In genomic region chr1:127352131-127352793, GRCm38 (mm10) we compare ENCODE assay signal across 12 mouse cellular contexts.
DNase-seq lines count a peak whose midpoint lies in the region; ATAC-seq and TF ChIP-seq lines count a peak whose summit lies in the region.
"Had no signal": no experiment of that assay in that cellular context is flagged by ENCODE, and none has a peak within 500 bp of the region (broad histone marks: within the 10 kb centered on the region; RNA-seq: fewer than 3 reads in every experiment).

No protein-coding gene starts in this region.

- TF ChIP-seq CTCF in liver, adult 2 months (IDR thresholded peaks at IDR 0.05; ENCODE audit: low read depth, low read length) = no peak
- no peak for TF ChIP-seq CTCF in liver, postnatal 0 days (IDR thresholded peaks at IDR 0.05; ENCODE audit: low read depth)
- TF ChIP-seq CTCF in heart, postnatal 0 days (IDR thresholded peaks at IDR 0.05; ENCODE audit: low read depth) = no peak
- TF ChIP-seq CTCF in gastrocnemius, adult 2 months (IDR thresholded peaks at IDR 0.05) = no peak

- peak; percentile 70 for DNase-seq in liver, adult 2 months (ENCODE audit: extremely low read depth, low read depth, low spot score)
- DNase-seq in liver, postnatal 0 days = no peak
- peak; percentile 64 for DNase-seq in heart, adult 8-10 months (ENCODE audit: low spot score)
- DNase-seq in heart, postnatal 0 days (ENCODE audit: low spot score) = peak; percentile 82
- DNase-seq in yolk sac, embryonic 10.5 days (ENCODE audit: low spot score) = peak; percentile 18
- DNase-seq in gastrocnemius, adult 2 months = no peak
- DNase-seq in left cerebral cortex, postnatal 36 days (ENCODE audit: low spot score in 2 of 2) = no peak
- DNase-seq: cerebellum, postnatal 25 days; forebrain, postnatal 0 days; retina, postnatal 1 day had no signal

- no peaks in the 10 kb centered on the region for H3K9me3 ChIP-seq in liver, postnatal 0 days (ENCODE audit: low read length)
- no peaks in the 10 kb centered on the region for H3K9me3 ChIP-seq in heart, postnatal 0 days (replicated peaks; ENCODE audit: control insufficient read depth, low read length)
- H3K9me3 ChIP-seq: liver, embryonic 12.5 days had no signal

- H3K79me2 ChIP-seq in liver, adult 2 months (ENCODE audit: control insufficient read depth, insufficient read depth, low read length) = no peaks in the 10 kb centered on the region

- H3K4me2 ChIP-seq in liver, postnatal 0 days (ENCODE audit: low read depth, low read length) = no peak overlapping the region
- no peak overlapping the region for H3K4me2 ChIP-seq in heart, postnatal 0 days (ENCODE audit: low read depth, low read length)
- H3K4me2 ChIP-seq: liver, embryonic 12.5 days; midbrain, embryonic 11.5 days had no signal

- H3K4me3 ChIP-seq in liver, adult 2 months (ENCODE audit: insufficient read depth, low read depth, low read length) = no peak overlapping the region
- no peak overlapping the region for H3K4me3 ChIP-seq in liver, postnatal 0 days (ENCODE audit: low read depth, low read length)
- H3K4me3 ChIP-seq in heart, postnatal 0 days (ENCODE audit: low read depth, low read length) = no peak overlapping the region
- no peak overlapping the region for H3K4me3 ChIP-seq in gastrocnemius, adult 2 months
- H3K4me3 ChIP-seq: liver, embryonic 12.5 days had no signal

- TF ChIP-seq EP300 in liver, postnatal 0 days (IDR thresholded peaks at IDR 0.05; ENCODE audit: low read depth) = no peak
- TF ChIP-seq EP300 in heart, postnatal 0 days (IDR thresholded peaks at IDR 0.05; ENCODE audit: low read depth) = no peak

- no peak for ATAC-seq in liver, postnatal 0 days
- no peak; the same call in 1 of the 2 replicates for ATAC-seq in heart, postnatal 0 days (ENCODE audit: insufficient read depth, low read depth)
- ATAC-seq: forebrain, postnatal 0 days; liver, embryonic 12.5 days had no signal

- 74% methylated on average over 4 of the region's 4 CpGs for WGBS in liver, adult 2 months
- WGBS in liver, postnatal 0 days (ENCODE audit: insufficient replicate concordance) = 73% methylated on average over 4 of the region's 4 CpGs
- 18% methylated on average over 4 of the region's 4 CpGs for WGBS in heart, postnatal 0 days

- intact Hi-C loops in gastrocnemius, adult 2 months (cut with DNase I) = no loop called here
- intact Hi-C loops in left cerebral cortex, postnatal 36 days (cut with DNase I) = no loop called here

- peaks cover 10% of the 10 kb centered on the region for H3K4me1 ChIP-seq in liver, adult 2 months (ENCODE audit: control insufficient read depth, insufficient read depth, low read length)
- no peaks in the 10 kb centered on the region; the same call in 1 of the 2 replicates for H3K4me1 ChIP-seq in liver, postnatal 0 days (ENCODE audit: insufficient read depth)
- peaks cover 47% of the 10 kb centered on the region for H3K4me1 ChIP-seq in heart, postnatal 0 days (ENCODE audit: control insufficient read depth, insufficient read depth)

- H3K36me3 ChIP-seq in liver, adult 2 months (ENCODE audit: control insufficient read depth, insufficient read depth, low read length) = no peaks in the 10 kb centered on the region
- no peaks in the 10 kb centered on the region for H3K36me3 ChIP-seq in liver, postnatal 0 days (replicated peaks; ENCODE audit: insufficient read depth, low read length)
- no peaks in the 10 kb centered on the region for H3K36me3 ChIP-seq in heart, postnatal 0 days (replicated peaks; ENCODE audit: control insufficient read depth, insufficient read depth, low read length)
- H3K36me3 ChIP-seq: liver, embryonic 12.5 days had no signal

- H3K9ac ChIP-seq in liver, adult 2 months (ENCODE audit: low read depth, low read length) = no peak overlapping the region
- H3K9ac ChIP-seq in liver, postnatal 0 days (replicated peaks) = no peak overlapping the region
- no peak overlapping the region for H3K9ac ChIP-seq in heart, postnatal 0 days (replicated peaks; ENCODE audit: low read depth, low read length)
- H3K9ac ChIP-seq: forebrain, postnatal 0 days; liver, embryonic 12.5 days had no signal

- no peak overlapping the region for H3K27ac ChIP-seq in liver, adult 2 months (replicated peaks; ENCODE audit: insufficient read depth, low read depth, low read length)
- no peak overlapping the region for H3K27ac ChIP-seq in liver, postnatal 0 days (ENCODE audit: low read depth)
- H3K27ac ChIP-seq in heart, postnatal 0 days (ENCODE audit: low read depth) = peak overlapping the region; percentile 83
- H3K27ac ChIP-seq in gastrocnemius, adult 2 months = no peak overlapping the region
- H3K27ac ChIP-seq: liver, embryonic 12.5 days had no signal

- H3K27me3 ChIP-seq in liver, adult 2 months (ENCODE audit: control insufficient read depth, insufficient read depth, low read length) = no peaks in the 10 kb centered on the region
- H3K27me3 ChIP-seq in liver, postnatal 0 days (ENCODE audit: insufficient read depth, low read length) = no peaks in the 10 kb centered on the region
- H3K27me3 ChIP-seq in heart, postnatal 0 days (ENCODE audit: control insufficient read depth, insufficient read depth, low read length) = no peaks in the 10 kb centered on the region
- H3K27me3 ChIP-seq: liver, embryonic 12.5 days had no signal

- no peak for TF ChIP-seq POLR2A in liver, adult 2 months (IDR thresholded peaks at IDR 0.05; ENCODE audit: extremely low read depth, insufficient read depth, low read length)

Comparison
In these comparisons a context has a peak if more than half of its experiments do, and no peak if none do; other contexts are left out.
1. DNase-seq: peak in liver, adult 2 months (single experiment), heart, adult 8-10 months (single experiment), heart, postnatal 0 days (single experiment) and yolk sac, embryonic 10.5 days (single experiment); none in liver, postnatal 0 days (single experiment), gastrocnemius, adult 2 months (single experiment) and left cerebral cortex, postnatal 36 days (0 of 2).